Mouse (Mus musculus) midbrain, embryonic 16.5 days (tissue): ENCODE measurements around the gene Cx3cl1. TPM values are rescaled to one million over a fixed set of nuclear protein-coding genes. Genes with fewer than 3 reads are reported as not detected.

ENCODE experiments used
- ATAC-seq: fragments of 200-750 bp; cut with Nextera tagmentation; 2 replicates; pipeline ENCODE4 v1.8.0; 2017; ENCODE audit warnings: moderate TSS enrichment
- H3K27ac ChIP-seq: fragments of 300-500 bp; sonication (generic); 2 replicates; pipeline ENCODE4 v1.5.1; 2014; ENCODE audit warnings: mild to moderate bottlenecking, low read length, mixed read lengths
- H3K27me3 ChIP-seq: fragments of 300-500 bp; sonication (generic); 2 replicates; pipeline ENCODE4 v1.6.1; 2014; ENCODE audit warnings: low read depth, low read length, mixed read lengths; ENCODE audit not compliant: control insufficient read depth, insufficient read depth
- H3K36me3 ChIP-seq: fragments of 300-500 bp; sonication (generic); 2 replicates; pipeline ENCODE4 v1.6.1; 2014; ENCODE audit warnings: mild to moderate bottlenecking, low read length, moderate library complexity, mixed read lengths; ENCODE audit not compliant: control insufficient read depth, insufficient read depth
- H3K4me1 ChIP-seq: fragments of 300-500 bp; sonication (generic); 2 replicates; pipeline ENCODE4 v1.6.1; 2014; ENCODE audit warnings: mild to moderate bottlenecking, low read length, mixed read lengths; ENCODE audit not compliant: control insufficient read depth, insufficient read depth
- H3K4me2 ChIP-seq: fragments of 300-500 bp; sonication (generic); 2 replicates; pipeline ENCODE4 v1.6.1; 2014; ENCODE audit warnings: mild to moderate bottlenecking, low read length, mixed read lengths
- H3K4me3 ChIP-seq: fragments of 300-500 bp; sonication (generic); 2 replicates; pipeline ENCODE4 v1.5.1; 2014; ENCODE audit warnings: low read depth, mild to moderate bottlenecking, low read length, moderate library complexity, mixed read lengths
- H3K9ac ChIP-seq: fragments of 300-500 bp; sonication (generic); 2 replicates; pipeline ENCODE4 v1.6.1; 2014; ENCODE audit warnings: low read depth, low read length, mixed read lengths
- H3K9me3 ChIP-seq: fragments of 300-500 bp; sonication (generic); replicated peaks from 2 replicates; pipeline ENCODE4 v1.6.1; 2014; ENCODE audit warnings: mild to moderate bottlenecking, low read length, mixed read lengths; ENCODE audit not compliant: control insufficient read depth, poor library complexity, severe bottlenecking
- WGBS: fragments of 180-500 bp; shearing (Covaris S2); extraction: QIAGEN DNeasy Blood & Tissue Kit; methylation state at CpG from one replicate; pipeline ENCODE4 v1.1.7; 2014; 5-methylcytosine and 5-hydroxymethylcytosine counted together
- polyA plus RNA-seq: library from polyadenylated mRNA; unstranded; fragments of >200 nt; fragmentation: Nextera tagmentation; extraction: Ambion mirVana; gene quantifications from 2 replicates; pipeline ENCODE4 v1.2.1, GENCODE M21; 2015

Gene Cx3cl1
- 38.4 and 55.8 TPM in 2 replicates for polyA plus RNA-seq

DNA sequence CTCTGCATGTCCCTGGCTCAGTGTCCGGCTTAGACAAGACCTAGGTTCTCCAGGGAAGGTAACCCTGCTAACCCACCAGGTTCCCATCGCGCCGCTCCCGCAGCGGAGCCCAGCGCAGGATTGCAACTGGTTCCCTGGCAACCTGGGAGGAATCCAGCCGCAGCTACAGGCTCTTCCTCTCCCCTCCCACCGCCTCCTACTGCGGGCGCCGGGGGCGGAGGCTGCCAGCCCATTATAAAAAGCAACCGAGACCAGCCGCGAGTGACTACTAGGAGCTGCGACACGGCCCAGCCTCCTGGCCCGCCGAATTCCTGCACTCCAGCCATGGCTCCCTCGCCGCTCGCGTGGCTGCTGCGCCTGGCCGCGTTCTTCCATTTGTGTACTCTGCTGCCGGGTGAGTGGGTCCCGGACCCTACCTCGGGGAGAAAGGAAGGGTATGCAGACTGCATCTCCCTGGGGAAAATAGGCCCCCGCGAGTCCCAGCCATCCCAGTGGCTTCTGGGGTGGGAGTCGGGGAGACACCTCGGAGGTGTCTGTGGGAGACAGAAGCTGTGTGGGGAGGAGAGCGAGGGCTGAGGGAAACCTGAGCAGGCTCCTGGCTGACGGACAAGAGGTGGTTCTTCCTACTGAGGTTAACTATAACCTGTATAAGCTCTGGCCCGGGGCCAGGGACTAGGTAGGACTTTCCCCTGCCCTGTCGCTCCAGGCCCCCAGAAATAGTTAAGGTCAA lies at the start of gene Cx3cl1:
Cx3cl1 (plus strand) TSS at position 69 of the 730 bp plus-strand sequence.
- Histone ChIP-seq H3K27me3 (no peaks in the 10 kb centered on the region), H3K9me3 (no peaks in the 10 kb centered on the region), H3K4me1 (peaks cover 20% of the 10 kb centered on the region), H3K4me3 (peak within 1 kb of the TSS; percentile 57), H3K27ac (peak within 1 kb of the TSS; percentile 73), H3K36me3 (no peaks in the 10 kb centered on the region), H3K9ac (peak within 1 kb of the TSS; percentile 75), H3K4me2 (peak within 1 kb of the TSS; percentile 76)
- WGBS: under 1% methylated on average over 38 of the region's 38 CpGs
- ATAC-seq: peak; percentile 89

DNA sequence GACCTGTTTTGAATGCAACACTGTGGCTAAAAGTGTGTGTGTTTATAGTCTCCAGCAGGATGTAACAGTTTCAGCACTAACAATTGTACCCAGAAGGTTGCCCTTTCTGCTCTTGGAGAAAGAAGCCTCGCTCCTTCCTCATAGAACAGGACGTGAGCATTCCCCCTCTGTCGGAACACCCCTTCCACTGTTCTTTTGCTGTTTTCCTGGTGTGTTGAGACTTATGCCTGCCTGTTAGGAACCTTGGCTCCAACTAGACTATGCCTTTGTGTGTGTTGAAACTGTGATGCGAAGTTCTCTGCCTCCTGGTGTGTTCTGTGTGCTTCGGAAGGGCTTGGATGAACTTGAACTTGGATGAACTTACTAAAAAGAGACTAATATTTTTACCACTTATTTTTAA lies 45.8 kb upstream of the Cx3cl1 start:
- H3K27me3 ChIP-seq: no peaks in the 10 kb centered on the region

DNA sequence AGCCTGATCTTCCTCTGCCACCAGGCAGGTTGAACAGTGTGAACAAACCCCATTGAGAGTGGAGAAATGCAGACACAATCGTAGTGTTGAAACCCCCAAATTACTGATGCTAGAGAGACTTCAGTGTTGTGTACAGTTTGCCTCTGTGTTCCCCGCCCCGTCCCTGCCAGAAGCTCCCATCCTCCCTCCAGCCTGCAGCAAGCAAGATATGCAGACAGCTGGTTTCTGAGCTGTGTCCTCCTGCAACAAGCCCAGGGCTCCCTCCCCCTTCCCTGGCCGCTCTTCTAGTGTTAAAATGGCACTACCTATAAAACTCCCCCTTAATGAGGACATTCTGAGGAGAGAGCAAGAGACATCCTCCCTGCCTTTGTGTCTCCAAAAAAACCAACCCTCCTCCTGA lies 42.5 kb upstream of the Cx3cl1 start:
- Histone ChIP-seq H3K4me3 (no peak overlapping the region), H3K4me1 (no peaks in the 10 kb centered on the region), H3K27ac (no peak overlapping the region), H3K27me3 (no peaks in the 10 kb centered on the region), H3K4me2 (no peak overlapping the region), H3K9ac (no peak overlapping the region), H3K9me3 (no peaks in the 10 kb centered on the region), H3K36me3 (no peaks in the 10 kb centered on the region)
- WGBS: 85% methylated on average over 4 of the region's 4 CpGs
- ATAC-seq: no peak

More for the DNA sequence above, 45.8 kb upstream of the Cx3cl1 start:
- no peak overlapping the region for H3K9ac ChIP-seq
- no peak overlapping the region for H3K27ac ChIP-seq
- no peak overlapping the region for H3K4me2 ChIP-seq
- H3K4me3 ChIP-seq: no peak overlapping the region
- H3K4me1 ChIP-seq: no peaks in the 10 kb centered on the region
- no peaks in the 10 kb centered on the region for H3K36me3 ChIP-seq
- WGBS: 88% methylated on average over 5 of the region's 5 CpGs
- no peaks in the 10 kb centered on the region for H3K9me3 ChIP-seq
- no peak for ATAC-seq

DNA sequence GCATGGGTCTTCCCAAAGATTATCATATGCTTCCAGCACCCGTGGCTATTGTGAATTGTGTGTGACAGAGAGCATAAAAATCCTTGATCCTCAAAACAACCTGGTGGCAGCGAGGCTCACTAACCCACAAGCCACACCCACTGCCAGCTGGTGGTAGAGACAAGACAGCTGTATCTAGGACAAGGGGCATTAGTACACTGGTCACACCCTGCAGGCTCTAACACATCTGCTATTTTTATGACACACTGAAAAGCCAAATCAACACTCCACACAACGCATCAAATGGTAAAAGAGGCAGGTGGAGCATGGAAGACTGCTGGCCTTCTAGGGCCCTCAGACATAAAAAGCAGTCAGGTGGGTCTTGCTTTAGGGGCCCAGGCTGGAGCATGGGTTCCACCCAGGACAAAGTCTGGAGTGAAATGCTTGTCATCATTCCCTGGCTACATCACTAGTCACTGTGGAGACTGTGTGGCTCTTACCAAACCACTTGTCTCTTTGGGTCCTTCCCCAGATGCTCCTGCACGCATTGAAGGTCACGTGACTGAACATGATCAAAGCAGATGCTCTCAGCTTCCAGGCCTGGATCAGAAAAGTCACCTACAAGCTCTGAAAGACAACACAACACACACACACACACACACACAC lies 37.9 kb upstream of the Cx3cl1 start:
- Histone ChIP-seq H3K27ac (no peak overlapping the region), H3K36me3 (no peaks in the 10 kb centered on the region), H3K9me3 (no peaks in the 10 kb centered on the region), H3K27me3 (no peaks in the 10 kb centered on the region), H3K4me2 (no peak overlapping the region), H3K4me3 (no peak overlapping the region), H3K9ac (no peak overlapping the region), H3K4me1 (no peaks in the 10 kb centered on the region)
- no peak for ATAC-seq
- 68% methylated on average over 5 of the region's 5 CpGs for WGBS

DNA sequence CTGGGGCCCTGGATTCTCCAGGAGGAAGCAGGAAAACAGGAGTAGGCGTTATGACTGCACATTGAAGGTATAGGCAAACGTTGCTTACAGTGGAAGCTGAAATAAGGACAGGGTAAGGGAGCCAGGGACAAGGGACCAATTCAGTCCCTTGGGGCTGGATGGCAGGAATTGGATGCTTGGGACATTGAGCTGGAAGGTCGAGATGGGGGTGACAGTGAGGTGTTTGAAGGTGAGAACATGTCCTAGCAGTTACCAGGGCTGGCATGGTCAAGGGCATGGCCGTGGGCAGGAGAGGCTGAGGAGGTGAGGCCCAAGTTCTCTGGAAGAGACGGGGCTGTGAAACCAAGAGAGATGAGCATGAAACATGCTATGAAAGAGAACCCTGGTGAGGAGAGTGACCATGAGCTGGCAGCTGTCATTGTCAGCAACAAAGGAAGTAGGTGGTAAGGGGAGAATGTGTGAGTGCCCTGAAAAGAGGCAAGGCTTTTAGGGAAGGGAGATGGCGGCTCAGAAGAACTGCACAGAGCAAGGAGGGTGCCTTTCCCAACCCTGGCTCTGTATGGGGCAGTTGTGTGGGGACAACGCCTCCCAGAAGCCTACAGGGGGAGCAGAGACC lies 37.0 kb upstream of the Cx3cl1 start:
- no peaks in the 10 kb centered on the region for H3K9me3 ChIP-seq
- H3K9ac ChIP-seq: no peak overlapping the region
- no peaks in the 10 kb centered on the region for H3K36me3 ChIP-seq
- H3K4me1 ChIP-seq: no peaks in the 10 kb centered on the region
- no peak overlapping the region for H3K27ac ChIP-seq
- H3K4me2 ChIP-seq: no peak overlapping the region
- WGBS: 68% methylated on average over 7 of the region's 7 CpGs
- ATAC-seq: no peak
- H3K27me3 ChIP-seq: no peaks in the 10 kb centered on the region
- H3K4me3 ChIP-seq: no peak overlapping the region

DNA sequence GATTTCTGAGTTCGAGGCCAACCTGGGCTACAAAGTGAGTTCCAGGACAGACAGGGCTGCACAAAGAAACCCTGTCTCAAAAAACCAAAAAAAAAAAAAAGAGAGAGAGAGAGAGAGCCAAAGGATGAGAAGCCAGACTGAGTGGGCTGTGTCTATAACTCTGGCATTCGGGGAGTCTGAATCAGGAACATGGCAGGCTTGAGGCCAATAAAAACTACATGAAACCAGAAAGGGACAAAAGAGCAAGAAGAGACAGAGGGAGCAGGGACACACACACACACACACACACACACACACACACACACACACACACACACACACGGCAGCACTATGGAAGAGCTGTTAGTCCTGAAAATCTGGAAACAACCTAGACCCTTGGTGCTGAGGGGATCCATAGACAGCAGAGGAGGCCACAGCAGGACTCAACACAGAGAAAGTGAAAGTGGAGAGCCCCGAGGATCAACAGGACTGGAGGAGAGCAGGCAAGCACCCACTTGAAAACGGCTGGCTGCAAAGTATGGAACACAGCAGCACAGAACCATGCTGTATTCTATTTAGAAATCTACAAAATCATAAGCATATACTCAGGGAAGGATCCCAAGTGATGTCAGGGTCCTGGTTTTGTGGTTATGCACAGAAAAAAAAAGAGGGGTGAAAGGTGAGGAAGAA lies 36.2 kb upstream of the Cx3cl1 start:
- no peak for ATAC-seq
- H3K4me1 ChIP-seq: no peaks in the 10 kb centered on the region
- H3K27me3 ChIP-seq: no peaks in the 10 kb centered on the region
- no peak overlapping the region for H3K4me3 ChIP-seq
- no peaks in the 10 kb centered on the region for H3K36me3 ChIP-seq
- no peak overlapping the region for H3K27ac ChIP-seq
- no peak overlapping the region for H3K9ac ChIP-seq
- WGBS: 77% methylated on average over 4 of the region's 5 CpGs
- no peaks in the 10 kb centered on the region for H3K9me3 ChIP-seq
- H3K4me2 ChIP-seq: no peak overlapping the region

DNA sequence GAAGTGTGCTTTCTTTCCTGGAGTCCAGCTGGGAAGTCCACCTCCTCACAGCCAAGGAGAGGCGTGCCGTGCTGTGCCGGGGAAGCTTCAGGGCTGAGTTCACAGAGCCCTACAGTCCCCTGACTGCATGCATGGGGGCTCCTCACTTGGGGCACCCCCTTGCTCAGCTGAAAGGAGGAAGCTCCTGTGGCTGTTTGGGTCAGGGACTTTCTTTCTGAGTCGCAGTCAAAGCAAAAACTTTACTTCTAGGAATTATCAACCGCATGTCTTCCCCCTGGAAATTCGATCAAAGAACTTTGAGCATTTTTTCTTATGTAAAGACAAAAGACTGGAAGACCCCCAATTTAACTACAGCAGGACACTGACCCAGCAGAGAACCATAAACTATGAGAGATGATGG lies 32.0 kb upstream of the Cx3cl1 start:
- no peak overlapping the region for H3K9ac ChIP-seq
- H3K9me3 ChIP-seq: no peaks in the 10 kb centered on the region
- H3K4me1 ChIP-seq: no peaks in the 10 kb centered on the region
- no peak overlapping the region for H3K27ac ChIP-seq
- H3K4me3 ChIP-seq: no peak overlapping the region
- H3K4me2 ChIP-seq: no peak overlapping the region
- no peaks in the 10 kb centered on the region for H3K27me3 ChIP-seq
- ATAC-seq: no peak
- no peaks in the 10 kb centered on the region for H3K36me3 ChIP-seq
- 83% methylated on average over 6 of the region's 6 CpGs for WGBS

DNA sequence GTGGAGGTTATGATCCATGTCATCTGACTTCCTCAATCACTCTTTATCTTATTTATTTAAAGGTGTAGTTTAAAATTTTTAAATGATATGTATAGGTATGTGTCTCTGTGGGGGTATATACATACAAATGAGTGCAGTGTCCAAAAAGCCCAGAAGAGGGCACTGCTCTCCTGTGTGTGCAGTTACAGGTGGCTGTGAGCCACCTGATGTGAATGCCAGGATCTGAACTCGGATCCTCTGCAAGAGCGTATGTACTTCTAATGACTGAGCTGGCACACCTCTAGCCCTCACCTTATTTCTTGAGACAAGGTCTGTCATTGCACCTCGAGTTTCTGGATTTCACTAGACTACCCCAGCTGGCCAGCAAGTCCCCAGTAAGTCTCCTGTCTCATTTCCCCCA lies 31.2 kb upstream of the Cx3cl1 start:
- H3K27me3 ChIP-seq: no peaks in the 10 kb centered on the region

More for the DNA sequence above, 31.2 kb upstream of the Cx3cl1 start:
- no peak overlapping the region for H3K27ac ChIP-seq
- H3K4me3 ChIP-seq: no peak overlapping the region
- no peak overlapping the region for H3K4me2 ChIP-seq
- no peaks in the 10 kb centered on the region for H3K36me3 ChIP-seq
- no peak overlapping the region for H3K9ac ChIP-seq
- H3K9me3 ChIP-seq: no peaks in the 10 kb centered on the region
- no peak for ATAC-seq
- H3K4me1 ChIP-seq: no peaks in the 10 kb centered on the region
- 91% methylated on average over 3 of the region's 3 CpGs for WGBS
